Mouse (Mus musculus) liver, adult 2 months (tissue): ENCODE data around the gene Fnbp1.

ENCODE experiments used
- CTCF ChIP-seq: fragments of 200-500 bp; IDR thresholded peaks from 2 replicates; pipeline ENCODE4 v1.5.1; 2011; ENCODE audit warnings: low read depth, low read length, control low read depth
- POLR2A ChIP-seq: fragments of 200-500 bp; IDR thresholded peaks from 2 replicates; pipeline ENCODE4 v1.6.1; 2011; ENCODE audit warnings: low read length, control low read depth; ENCODE audit not compliant: insufficient read depth; ENCODE audit errors: extremely low read depth

DNA sequence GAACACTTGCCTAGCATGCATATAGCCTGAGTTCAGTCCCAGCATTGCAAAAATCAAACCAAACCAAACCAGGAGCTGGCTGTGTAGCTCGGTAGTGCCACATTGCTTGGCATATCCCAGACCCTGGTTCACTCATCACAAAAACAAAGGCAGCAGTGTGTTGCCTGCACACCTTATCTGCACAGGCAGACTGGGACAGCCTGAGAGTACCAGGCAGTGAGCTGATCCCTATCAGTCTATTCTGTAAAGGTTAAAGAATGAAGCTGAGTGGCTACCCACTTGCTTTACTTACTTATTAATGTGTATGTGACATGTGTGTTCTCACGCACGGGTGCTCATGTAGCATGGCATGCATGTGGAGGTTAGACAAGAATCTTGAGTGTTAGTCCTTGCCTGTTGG is 15.0 kb upstream of the Fnbp1 start:
- TF ChIP-seq CTCF, result no peak
- TF ChIP-seq POLR2A, result no peak
